Mouse (Mus musculus): ENCODE data around the gene Fam129a. TPM values are rescaled to one million over a fixed set of nuclear protein-coding genes. Genes with fewer than 3 reads are reported as not detected.
"Not testable (repeated sequence)": the region's sequence is repeated elsewhere in the genome, so short reads cannot be mapped to it uniquely, and the experiment has no call there.

The Fam129a gene
- polyA plus RNA-seq, 1 experiment from 2014 or later = 9.1 TPM

GRCm38 (mm10) chr1:151685666-151686309 is 114.8 kb downstream of the Fam129a start:
- Histone ChIP-seq H3K9me3 (replicated peaks) (no peaks in the 10 kb centered on the region), H3K36me3 (replicated peaks) (no peaks in the 10 kb centered on the region), H3K4me2 (no peak overlapping the region), H3K27me3 (no peaks in the 10 kb centered on the region), H3K4me1 (replicated peaks) (peaks cover 9% of the 10 kb centered on the region; the same call in 1 of the 2 replicates), H3K4me3 (replicated peaks) (no peak overlapping the region), H3K27ac (replicated peaks) (no peak overlapping the region), H3K9ac (no peak overlapping the region)
- WGBS (ENCODE audit: insufficient replicate concordance) = 43% methylated on average over 12 of the region's 12 CpGs
- ATAC-seq (ENCODE audit: insufficient read depth) = no peak

- peaks cover 9% of the 10 kb centered on the region; the same call in 1 of the 2 replicates for H3K4me1 ChIP-seq (replicated peaks)
- no peaks in the 10 kb centered on the region for H3K36me3 ChIP-seq (replicated peaks)
- no peaks in the 10 kb centered on the region for H3K9me3 ChIP-seq (replicated peaks)
- 48% methylated on average over 8 of the region's 8 CpGs for WGBS (ENCODE audit: insufficient replicate concordance)
- no peak overlapping the region for H3K27ac ChIP-seq (replicated peaks)
- no peaks in the 10 kb centered on the region for H3K27me3 ChIP-seq
- H3K4me3 ChIP-seq (replicated peaks) = no peak overlapping the region
- no peak overlapping the region for H3K4me2 ChIP-seq
- ATAC-seq (ENCODE audit: insufficient read depth) = no peak
- H3K9ac ChIP-seq = no peak overlapping the region
These were observed 115.7 kb downstream of the Fam129a start for GRCm38 (mm10) chr1:151686696-151687095.

- Histone ChIP-seq H3K36me3 (replicated peaks) (no peaks in the 10 kb centered on the region), H3K9ac (no peak overlapping the region), H3K4me2 (no peak overlapping the region), H3K27ac (replicated peaks) (no peak overlapping the region), H3K9me3 (replicated peaks) (no peaks in the 10 kb centered on the region), H3K4me3 (replicated peaks) (no peak overlapping the region), H3K27me3 (no peaks in the 10 kb centered on the region), H3K4me1 (replicated peaks) (peaks cover 9% of the 10 kb centered on the region; the same call in 1 of the 2 replicates)
- WGBS (ENCODE audit: insufficient replicate concordance) = 48% methylated on average over 5 of the region's 5 CpGs
- no peak for ATAC-seq (ENCODE audit: insufficient read depth)
These were observed 118.0 kb downstream of the Fam129a start for GRCm38 (mm10) chr1:151689032-151689431.

DNA sequence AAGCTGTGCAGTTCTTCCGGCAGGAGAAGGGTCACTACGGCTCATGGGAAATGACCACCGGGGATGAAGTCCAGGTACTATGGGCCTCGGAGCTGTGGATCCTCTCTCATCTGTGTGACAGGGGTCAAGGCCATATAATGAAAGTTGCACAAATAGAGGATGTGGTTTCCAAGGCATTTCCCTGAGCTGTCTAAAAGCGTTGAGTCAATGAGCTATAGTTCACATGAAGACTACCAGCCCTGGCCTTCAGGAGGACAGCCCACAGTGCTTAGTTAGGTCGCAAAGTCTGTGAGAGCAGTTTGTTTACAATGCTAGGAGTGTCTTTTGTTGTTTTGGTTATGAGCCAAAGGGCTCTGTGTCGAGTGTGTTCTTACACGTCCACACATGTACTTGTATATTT is 118.6 kb downstream of the Fam129a start:
- 23% methylated on average over 8 of the region's 8 CpGs for WGBS (ENCODE audit: insufficient replicate concordance)
- H3K9ac ChIP-seq = no peak overlapping the region

DNA sequence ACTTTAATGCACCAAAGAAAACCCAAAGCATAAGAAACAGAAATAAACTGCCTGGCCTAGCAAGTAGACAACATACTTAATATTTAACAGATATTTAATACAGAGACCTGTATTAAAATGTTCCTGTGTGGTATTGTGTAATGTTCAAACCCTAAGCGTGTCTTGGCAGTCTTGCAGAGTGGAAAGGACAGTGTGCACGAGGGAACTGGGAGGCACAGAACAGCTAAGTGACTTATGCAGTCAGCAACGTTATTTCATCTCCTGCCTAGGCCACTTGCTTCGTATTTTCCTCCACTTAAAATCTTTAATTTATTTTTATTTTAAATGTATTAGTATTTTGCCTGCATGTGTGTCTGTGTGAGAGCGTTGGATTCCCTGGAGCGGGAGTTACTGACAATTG is 119.1 kb downstream of the Fam129a start:
- Histone ChIP-seq H3K27ac (replicated peaks) (no peak overlapping the region), H3K9ac (no peak overlapping the region), H3K4me2 (no peak overlapping the region), H3K4me3 (replicated peaks) (no peak overlapping the region), H3K9me3 (replicated peaks) (no peaks in the 10 kb centered on the region), H3K27me3 (no peaks in the 10 kb centered on the region), H3K36me3 (replicated peaks) (no peaks in the 10 kb centered on the region), H3K4me1 (replicated peaks) (peaks cover 9% of the 10 kb centered on the region; the same call in 1 of the 2 replicates)
- ATAC-seq (ENCODE audit: insufficient read depth) = no peak
- WGBS (ENCODE audit: insufficient replicate concordance) = 47% methylated on average over 6 of the region's 6 CpGs

More for the DNA sequence above, 118.6 kb downstream of the Fam129a start:
- Histone ChIP-seq H3K36me3 (replicated peaks) (no peaks in the 10 kb centered on the region), H3K4me1 (replicated peaks) (peaks cover 9% of the 10 kb centered on the region; the same call in 1 of the 2 replicates), H3K27me3 (no peaks in the 10 kb centered on the region), H3K4me3 (replicated peaks) (no peak overlapping the region), H3K9me3 (replicated peaks) (no peaks in the 10 kb centered on the region), H3K27ac (replicated peaks) (no peak overlapping the region), H3K4me2 (no peak overlapping the region)
- ATAC-seq (ENCODE audit: insufficient read depth) = peak; percentile 39; the same call in 1 of the 2 replicates

DNA sequence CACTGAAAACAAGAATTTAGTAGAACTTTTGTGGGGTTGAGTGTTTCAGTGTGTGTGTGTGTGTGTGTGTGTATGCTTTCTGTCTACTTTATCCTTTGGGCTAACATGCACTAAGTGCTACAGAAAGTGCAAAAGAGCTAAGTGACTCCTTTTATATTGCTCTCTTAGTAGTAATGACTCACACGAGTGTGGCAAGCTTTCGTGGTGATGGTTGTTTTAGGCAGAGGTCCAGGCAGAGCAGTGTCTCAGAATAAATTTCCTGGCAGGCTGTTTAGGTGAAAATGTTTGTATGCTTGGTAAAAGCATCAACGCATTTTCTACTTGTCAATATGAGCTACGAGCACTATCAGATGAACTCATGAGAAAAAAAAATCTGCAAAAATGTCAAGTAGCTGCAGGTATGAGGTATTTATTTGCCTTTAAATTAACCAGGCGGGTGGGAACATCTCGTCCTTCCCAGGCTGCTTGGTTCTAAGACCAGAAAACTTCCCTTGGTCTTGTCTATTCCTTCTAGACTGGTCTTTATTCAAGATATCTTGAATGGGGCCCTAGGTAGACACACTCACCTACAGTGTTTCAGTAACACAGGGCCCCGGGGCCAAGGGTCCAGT is 119.7 kb downstream of the Fam129a start:
- H3K9ac ChIP-seq = no peak overlapping the region
- no peak overlapping the region for H3K27ac ChIP-seq (replicated peaks)
- H3K36me3 ChIP-seq (replicated peaks) = no peaks in the 10 kb centered on the region
- H3K4me3 ChIP-seq (replicated peaks) = no peak overlapping the region
- H3K4me1 ChIP-seq (replicated peaks) = peaks cover 9% of the 10 kb centered on the region; the same call in 1 of the 2 replicates
- ATAC-seq (ENCODE audit: insufficient read depth) = no peak
- WGBS (ENCODE audit: insufficient replicate concordance) = 56% methylated on average over 7 of the region's 7 CpGs
- no peaks in the 10 kb centered on the region for H3K9me3 ChIP-seq (replicated peaks)
- no peak overlapping the region for H3K4me2 ChIP-seq
- no peaks in the 10 kb centered on the region for H3K27me3 ChIP-seq

DNA sequence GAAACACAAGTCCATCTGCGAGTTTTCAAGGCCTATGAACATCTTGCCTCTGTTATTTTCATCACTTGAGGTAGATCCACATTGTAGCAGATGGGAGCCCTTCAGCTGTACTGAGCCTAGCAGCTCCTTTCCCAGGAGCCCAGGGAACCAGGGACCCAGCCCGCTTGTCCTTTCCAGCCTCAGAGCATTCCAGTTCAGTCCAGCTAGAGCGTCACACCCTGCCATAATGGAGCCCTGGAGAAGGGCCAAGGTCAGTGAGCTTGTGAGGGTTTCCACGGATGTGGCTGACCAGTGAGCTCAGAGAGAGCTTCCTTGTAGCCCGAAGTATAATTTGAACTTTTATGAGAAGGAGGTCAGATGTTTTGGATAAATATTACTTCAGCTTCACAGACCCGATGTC is 121.9 kb downstream of the Fam129a start:
- 52% methylated on average over 6 of the region's 6 CpGs for WGBS (ENCODE audit: insufficient replicate concordance)

DNA sequence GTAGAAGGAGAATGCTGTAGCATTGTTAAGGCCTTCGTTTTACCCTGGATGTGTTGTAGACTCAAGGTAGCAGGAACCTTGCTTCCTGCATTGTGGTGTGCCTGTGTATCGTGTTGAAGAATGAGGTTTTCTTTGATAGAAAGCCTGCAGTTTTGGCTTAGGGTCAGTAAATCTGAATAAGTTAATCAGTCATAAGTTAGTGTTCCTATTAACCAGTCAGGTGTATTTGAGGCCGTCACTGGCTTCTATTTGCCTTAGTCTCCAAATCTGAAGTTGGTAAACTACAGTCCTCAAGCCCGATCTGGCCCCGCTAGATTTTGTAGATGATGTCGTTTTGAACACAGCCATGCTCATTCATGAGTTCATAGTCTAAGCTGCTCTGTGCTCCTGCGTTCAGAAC is 125.8 kb downstream of the Fam129a start:
- H3K4me1 ChIP-seq (replicated peaks) = no peaks in the 10 kb centered on the region
- no peak overlapping the region for H3K4me2 ChIP-seq
- no peak for ATAC-seq (ENCODE audit: insufficient read depth)
- no peaks in the 10 kb centered on the region for H3K9me3 ChIP-seq (replicated peaks)
- no peak overlapping the region for H3K9ac ChIP-seq
- WGBS (ENCODE audit: insufficient replicate concordance) = 61% methylated on average over 7 of the region's 7 CpGs
- no peaks in the 10 kb centered on the region for H3K27me3 ChIP-seq
- H3K36me3 ChIP-seq (replicated peaks) = no peaks in the 10 kb centered on the region
- no peak overlapping the region for H3K27ac ChIP-seq (replicated peaks)
- H3K4me3 ChIP-seq (replicated peaks) = no peak overlapping the region

More for the DNA sequence above, 121.9 kb downstream of the Fam129a start:
- H3K27me3 ChIP-seq; H3K4me2 ChIP-seq; H3K9ac ChIP-seq; H3K4me1 ChIP-seq (replicated peaks); H3K36me3 ChIP-seq (replicated peaks); H3K27ac ChIP-seq (replicated peaks); H3K9me3 ChIP-seq (replicated peaks); H3K4me3 ChIP-seq (replicated peaks); ATAC-seq (ENCODE audit: insufficient read depth): not testable (repeated sequence)

DNA sequence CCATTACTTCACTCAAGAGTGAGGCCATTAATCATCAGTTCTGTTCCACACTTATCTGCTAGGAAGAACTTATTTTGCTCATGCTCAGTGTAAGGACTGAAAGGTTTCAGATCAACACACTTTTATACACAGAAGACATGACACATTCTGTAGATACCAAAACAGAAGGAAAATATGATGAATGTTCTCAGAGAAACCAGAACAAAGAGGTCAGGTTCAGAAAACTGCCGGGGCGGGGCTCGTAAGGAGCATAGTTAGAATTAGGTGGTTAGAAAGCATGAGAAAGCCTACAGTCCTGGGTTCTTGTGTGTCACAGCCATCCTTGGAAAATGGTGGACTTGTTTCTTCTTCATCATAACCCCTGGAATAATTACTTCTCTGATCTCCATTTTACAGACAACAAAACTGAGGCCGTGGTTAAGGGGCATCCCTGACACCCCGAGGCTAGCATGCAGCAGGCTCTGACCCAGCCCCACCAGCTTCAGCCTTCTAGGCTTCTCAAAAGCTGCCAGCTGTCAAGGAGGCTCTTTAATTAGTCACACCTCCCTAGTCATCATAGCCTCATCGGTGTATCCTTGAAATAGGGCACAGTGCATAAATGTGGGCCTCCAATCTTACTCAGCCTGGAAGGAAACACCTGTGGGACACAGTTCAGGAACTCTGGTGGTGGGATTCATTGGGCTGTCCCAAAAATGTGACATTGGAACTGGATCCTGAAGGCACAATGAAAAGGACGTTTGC is 127.1 kb downstream of the Fam129a start:
- Histone ChIP-seq H3K4me3 (replicated peaks) (no peak overlapping the region), H3K27me3 (no peaks in the 10 kb centered on the region), H3K36me3 (replicated peaks) (no peaks in the 10 kb centered on the region), H3K9ac (no peak overlapping the region), H3K4me1 (replicated peaks) (no peaks in the 10 kb centered on the region), H3K4me2 (no peak overlapping the region), H3K27ac (replicated peaks) (no peak overlapping the region), H3K9me3 (replicated peaks) (no peaks in the 10 kb centered on the region)
- ATAC-seq (ENCODE audit: insufficient read depth) = no peak
- 62% methylated on average over 7 of the region's 7 CpGs for WGBS (ENCODE audit: insufficient replicate concordance)

DNA sequence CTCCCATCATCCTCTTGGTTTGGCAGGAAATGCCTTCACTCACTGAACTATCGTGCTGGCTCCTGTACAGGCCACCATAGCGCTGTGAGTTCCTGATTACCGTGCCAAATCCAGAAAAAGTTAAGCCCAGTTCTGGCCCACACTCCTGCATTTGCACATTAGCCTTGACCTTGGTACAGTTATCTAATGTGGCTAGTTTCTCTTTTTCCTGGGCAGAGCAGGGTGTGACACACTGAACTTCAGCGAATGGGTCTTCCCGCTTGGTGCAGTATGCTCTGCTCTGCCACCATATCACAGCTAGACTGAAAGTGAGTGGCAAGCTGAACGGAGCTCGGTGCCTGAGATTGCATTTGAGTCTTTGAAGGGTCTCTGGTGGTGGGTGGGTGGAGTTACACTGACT is 128.4 kb downstream of the Fam129a start:
- ATAC-seq (ENCODE audit: insufficient read depth) = no peak
- H3K4me1 ChIP-seq (replicated peaks) = no peaks in the 10 kb centered on the region

GRCm38 (mm10) chr1:151702816-151703215 is 131.8 kb downstream of the Fam129a start:
- no peak for ATAC-seq (ENCODE audit: insufficient read depth)
- H3K4me2 ChIP-seq = no peak overlapping the region
- no peaks in the 10 kb centered on the region for H3K4me1 ChIP-seq (replicated peaks)
- no peak overlapping the region for H3K27ac ChIP-seq (replicated peaks)
- H3K9ac ChIP-seq = no peak overlapping the region
- H3K9me3 ChIP-seq (replicated peaks) = no peaks in the 10 kb centered on the region
- WGBS (ENCODE audit: insufficient replicate concordance) = 19% methylated on average over 1 of the region's 1 CpGs
- H3K27me3 ChIP-seq = no peaks in the 10 kb centered on the region
- H3K4me3 ChIP-seq (replicated peaks) = no peak overlapping the region
- H3K36me3 ChIP-seq (replicated peaks) = no peaks in the 10 kb centered on the region

More for the DNA sequence above, 128.4 kb downstream of the Fam129a start:
- H3K9me3 ChIP-seq (replicated peaks) = no peaks in the 10 kb centered on the region
- no peaks in the 10 kb centered on the region for H3K27me3 ChIP-seq
- 63% methylated on average over 7 of the region's 7 CpGs for WGBS (ENCODE audit: insufficient replicate concordance)
- no peak overlapping the region for H3K4me3 ChIP-seq (replicated peaks)
- no peaks in the 10 kb centered on the region for H3K36me3 ChIP-seq (replicated peaks)
- no peak overlapping the region for H3K4me2 ChIP-seq
- H3K27ac ChIP-seq (replicated peaks) = no peak overlapping the region
- no peak overlapping the region for H3K9ac ChIP-seq
